Mouse (Mus musculus) T-helper 1 cell (primary cell): ENCODE data around the gene Wfikkn2.

ENCODE experiments used
- in situ Hi-C: fragments of 300-600 bp; cut with MboI, MseI; formaldehyde crosslinking; loops from one replicate; pipeline ENCODE4 v1.15.1; 2025; ENCODE audit warnings: high pct_unique_total_duplicates

The Wfikkn2 gene

DNA sequence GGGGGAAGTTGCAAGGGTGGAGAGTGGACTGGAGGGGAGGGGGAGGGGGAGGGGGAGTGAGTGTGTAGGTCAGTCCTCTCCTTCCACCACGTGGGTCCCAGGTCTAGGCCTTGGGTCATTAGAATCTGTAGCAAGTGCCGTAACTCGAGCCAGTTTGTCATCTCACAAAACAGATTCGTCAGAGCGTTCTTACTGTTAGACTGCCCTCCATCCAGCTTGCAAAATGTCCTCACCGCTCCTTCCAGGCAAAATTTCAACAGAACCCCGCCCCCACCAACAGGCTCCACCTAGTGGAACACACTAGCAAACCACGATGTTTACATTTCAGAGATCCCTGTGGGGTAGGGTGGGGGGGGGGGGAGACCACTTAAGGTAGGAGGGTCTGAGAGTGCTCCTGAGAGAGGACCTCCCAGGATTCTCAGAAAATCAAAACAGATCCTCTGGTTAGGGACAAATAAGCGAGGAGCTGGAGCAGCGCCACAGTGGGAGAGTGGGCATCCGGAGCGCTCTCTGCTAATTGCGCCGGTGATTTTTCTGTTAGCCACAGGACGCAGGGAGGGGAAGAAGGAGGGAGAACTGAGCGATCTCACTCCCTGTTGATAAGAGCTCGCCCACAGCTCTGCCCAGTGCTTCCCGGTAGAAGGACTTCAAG is 19.5 kb upstream of the Wfikkn2 start:
- in situ Hi-C loops: no loop called here

DNA sequence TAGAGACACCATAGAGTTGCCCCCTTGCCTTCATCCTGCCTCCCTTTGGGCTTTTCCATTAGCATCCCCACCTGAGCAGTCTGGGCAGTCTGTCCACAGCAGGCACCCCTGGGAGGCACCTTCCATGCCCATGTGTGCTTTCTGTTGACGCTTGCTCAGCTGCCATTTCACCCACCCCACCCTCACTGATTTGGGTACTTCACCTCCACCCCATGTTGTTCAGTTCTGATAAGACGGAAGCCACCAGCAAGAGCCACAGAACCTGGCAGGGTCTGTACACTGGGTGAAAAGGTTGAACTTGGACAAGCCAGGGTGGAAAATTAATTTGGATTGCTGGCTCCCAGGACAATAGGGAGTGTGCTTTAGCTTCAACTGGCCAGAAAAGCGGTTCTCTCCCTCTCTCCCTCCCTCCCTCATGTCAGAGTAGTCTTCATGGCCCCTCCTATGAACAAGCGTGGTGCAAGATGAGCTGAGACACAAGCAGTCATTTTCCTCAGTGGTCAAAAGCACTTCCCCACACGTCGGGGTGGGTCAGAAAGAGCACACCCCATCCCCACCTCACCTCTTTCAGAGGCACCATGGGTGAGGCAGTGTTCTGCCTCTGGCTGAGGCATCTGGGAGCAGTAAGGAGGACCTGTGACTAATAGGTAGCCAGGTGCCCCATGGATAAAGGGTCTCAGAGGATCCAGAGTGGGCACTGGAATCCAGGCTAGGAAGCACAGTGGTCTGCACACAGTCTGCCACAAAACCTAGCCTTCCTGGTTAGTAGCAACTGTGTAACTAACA is 16.0 kb upstream of the Wfikkn2 start:
- in situ Hi-C loops: no loop called here

DNA sequence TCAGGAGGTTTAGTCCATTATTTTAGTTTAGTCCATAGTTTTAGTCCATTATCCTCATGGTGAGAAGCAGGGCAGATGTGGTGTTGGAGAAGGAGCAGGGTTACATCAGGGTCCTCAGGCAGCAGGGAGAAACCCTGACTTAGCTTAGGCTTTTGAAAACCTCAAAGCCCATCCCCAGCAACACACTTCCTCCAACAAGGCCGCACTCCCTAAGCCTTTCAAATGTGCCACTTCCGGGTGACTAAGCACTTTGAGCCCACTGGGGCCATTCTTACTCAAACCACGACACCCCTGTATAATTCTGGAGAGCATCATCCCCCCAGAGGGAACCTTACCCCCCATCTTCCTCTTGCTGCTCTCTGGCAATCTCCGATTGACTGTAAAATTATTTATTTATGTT is 14.0 kb upstream of the Wfikkn2 start:
- in situ Hi-C loops: no loop called here

DNA sequence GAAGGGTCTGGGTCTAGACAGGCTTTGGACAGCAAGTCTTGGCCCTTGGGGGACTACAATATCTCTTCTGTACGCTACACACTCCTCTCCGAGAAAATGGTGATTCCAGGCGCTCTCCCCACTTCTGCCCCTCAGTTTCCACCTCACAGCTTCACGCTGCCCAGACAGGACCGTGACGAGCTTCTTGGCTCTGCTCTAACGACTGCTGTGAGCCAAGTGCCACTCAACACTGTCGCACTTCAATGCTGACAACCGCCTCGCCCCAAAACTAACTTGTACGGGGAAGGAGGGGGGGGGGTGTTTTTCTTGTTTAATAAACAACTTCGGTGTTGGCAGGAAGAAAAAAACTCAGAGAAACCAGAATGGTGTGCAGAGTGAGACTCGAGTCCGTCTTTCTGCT is 12.2 kb upstream of the Wfikkn2 start:
- in situ Hi-C loops: no loop called here

DNA sequence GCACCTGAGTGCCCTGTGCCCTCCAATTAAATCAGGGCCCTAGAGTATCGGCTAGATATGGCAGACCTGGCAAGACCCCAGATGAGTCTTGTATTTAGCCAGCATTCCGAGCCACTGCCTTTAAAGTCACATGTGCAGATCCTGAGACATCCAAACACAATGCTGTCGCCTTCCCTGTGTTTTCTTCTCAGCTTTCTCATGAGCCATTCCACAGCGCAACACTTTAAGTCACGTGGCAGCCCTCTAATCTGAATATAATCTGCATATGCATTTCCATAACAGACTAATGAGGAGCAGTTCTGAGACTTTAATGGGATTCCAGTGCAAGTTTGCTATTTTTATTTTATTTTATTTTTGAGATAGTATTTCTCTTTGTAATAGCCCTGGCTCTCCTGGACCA is 9.9 kb upstream of the Wfikkn2 start:
- in situ Hi-C loops: no loop called here

DNA sequence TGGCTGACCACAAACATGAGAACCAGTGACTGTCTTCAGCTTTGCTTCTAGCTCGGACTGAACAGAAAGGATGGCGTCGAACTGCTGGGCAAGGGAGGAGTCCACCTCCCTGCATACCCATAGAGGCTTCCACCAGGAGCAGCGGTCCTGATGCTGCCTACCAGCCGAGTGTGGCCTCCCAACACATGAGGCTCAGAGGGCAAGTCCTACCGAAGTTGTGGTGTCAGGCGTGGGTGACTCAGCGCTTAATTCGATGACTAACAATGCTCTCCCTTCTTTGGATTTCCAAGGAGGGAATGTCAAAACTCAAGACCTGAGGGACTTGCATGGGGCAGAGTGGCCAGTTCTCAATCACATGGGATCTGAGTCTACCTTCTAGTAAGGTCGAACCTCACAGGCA is 7.9 kb upstream of the Wfikkn2 start:
- in situ Hi-C loops: no loop called here

DNA sequence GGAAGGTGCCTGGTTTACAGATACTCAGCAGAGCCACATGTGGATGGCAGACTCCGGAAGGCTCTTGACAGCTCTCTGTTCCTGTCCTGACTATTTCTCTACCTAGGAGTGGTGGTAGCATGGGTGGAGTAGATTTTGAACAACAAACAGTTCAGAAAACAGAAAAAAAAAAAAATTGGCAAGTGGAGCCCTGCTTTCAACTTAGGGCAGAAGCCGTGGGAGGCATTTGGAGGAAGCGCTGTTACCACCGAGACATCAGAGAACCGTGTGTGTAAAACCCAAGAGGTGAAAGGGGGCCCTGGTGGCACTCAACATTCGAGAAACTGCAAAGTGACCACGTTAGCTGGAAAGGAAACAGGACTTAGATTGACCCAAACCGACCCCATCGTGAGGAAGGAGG is 7.4 kb upstream of the Wfikkn2 start:
- in situ Hi-C loops: no loop called here

DNA sequence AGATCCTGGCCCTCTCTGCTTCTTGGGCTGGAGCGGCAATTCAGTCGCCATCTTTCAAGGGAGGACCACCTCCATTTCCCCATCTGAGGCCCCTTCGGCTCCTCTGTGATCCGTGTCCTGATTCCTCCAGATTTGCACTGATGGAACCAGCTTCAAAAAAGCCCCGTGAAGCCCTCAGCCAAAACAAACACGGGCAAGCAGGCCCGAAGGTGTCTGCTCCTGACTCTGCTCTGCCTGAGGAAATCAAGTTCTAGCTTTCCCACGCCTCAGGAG is 920 bp upstream of the Wfikkn2 start:
- in situ Hi-C loops: no loop called here

DNA sequence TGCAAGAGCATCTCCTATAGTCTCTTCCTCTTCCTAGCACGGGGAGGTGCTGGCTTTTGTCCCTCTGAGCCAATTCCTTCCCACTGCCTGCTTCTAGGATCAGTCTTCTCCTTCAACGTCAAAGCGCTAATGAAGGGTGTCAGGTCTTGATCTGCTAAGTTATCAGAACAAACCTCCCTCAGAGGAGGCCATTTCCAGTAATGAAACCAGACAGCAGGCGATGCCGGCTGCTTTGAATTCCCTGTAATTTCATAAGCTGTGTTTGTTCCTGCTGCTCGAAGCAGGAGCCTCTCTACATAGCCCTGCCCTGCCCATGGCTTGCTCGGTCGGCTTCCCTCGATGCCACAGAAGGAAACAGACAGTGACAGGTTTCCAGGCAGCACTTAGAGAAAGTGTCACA is 1.4 kb downstream of the Wfikkn2 start:
- in situ Hi-C loops: no loop called here

DNA sequence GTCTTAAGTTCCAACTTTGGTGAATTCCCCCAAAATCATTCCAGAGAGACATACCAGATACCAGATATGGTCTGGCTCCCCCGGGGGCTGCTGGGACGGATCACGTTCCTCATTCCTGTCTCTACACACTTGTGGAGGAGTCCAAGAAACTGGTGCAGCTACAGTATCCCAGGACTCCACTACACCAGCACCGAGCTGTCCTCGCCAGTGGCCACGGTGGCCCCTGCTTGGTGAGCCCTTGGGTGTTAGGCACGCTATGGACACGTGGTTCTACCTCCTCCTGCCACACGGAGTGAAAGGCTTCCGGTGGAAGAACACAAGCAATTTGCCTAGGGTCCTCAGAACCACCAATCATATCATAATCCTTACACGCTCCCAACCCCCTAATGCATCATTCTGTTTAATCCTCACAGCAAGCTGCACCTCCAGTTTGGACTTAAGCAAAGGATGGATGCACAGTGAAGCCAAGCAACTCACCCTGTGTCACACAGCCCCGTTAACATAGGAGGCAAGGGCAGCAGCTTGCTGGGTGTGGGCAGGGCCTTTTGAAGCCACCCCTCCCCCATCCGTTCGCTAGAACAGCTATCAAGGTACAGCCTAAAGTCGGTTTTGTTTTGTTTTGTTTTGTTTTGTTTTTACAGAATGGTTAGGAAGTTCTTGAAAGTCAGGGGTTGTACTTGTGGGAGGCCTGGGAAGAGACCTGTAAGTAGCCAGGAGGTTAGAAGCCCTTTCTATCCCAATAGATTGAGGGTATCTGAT is 2.2 kb downstream of the Wfikkn2 start:
- in situ Hi-C loops: no loop called here

DNA sequence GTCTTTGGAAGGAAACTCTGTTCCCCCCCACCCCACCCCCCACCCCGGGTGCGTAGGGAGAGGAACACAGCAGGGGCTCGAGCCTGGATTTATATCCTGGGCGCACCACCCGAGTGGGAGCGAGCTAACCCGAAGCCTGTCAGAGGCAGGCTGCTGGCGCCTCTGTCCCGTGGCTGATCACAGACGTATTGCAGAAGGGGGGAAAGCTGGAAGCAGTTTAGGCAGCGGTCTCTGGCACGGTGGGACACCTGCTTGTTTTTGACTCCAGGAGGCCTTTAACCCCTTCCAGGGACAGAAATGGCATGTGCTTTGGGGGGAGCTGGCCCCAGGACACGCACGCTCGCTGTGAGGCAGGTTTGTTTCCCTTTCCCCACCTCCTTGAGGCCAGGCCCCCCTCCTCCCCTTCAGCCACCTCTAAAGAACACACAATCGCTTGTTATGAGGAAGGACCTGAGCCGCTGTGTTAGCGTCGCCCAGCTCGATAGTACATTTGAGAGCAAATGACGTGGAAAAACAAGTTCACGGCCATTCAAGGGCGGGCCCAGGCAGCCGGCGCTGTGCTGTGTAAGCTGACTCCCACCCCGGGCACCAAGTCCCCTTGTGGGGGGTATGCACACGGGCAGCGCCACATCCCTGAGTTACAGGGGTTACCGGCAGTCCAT is 2.9 kb downstream of the Wfikkn2 start:
- in situ Hi-C loops: no loop called here

DNA sequence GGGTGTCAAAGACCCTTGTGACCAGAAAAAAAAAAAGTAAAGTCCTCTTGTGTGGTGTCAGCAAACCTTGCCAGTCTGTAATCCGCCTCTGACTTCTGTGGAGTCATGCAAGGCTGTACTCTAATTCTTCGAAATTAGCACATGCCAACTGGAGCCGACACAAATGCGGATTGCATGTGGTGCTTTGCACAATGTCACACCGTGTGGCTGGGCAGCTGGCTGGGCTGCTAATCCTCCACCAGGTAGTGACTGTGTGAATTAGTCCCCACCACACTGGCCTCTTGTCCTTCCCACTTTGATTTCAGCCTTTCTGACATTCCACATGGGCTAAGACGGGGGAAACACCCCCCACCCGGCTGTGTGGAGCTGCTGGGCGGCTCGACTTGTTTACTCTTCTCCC is 6.1 kb downstream of the Wfikkn2 start:
- in situ Hi-C loops: loop anchor here (5.0 kb wide), 1 partner anchor 33 kb away; no protein-coding TSS in a partner anchor

DNA sequence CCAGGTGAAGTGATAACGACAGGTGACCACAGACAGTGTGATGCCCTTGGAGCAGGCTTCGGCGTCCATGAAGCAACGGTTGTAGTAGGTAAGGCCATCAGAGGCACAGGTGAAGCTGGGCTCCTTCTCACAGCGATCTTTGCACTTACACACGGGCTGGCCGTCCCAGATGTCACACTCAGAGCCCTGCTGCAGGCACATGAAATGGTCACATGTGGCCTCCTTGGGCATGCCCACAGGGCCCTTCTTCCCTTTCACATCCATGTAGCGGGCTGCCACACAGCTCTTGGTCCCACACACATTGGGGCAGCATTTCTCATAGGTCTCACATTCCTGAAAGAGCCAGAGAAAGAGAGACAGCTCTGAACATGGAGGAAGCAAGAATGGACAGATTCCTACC is 7.0 kb downstream of the Wfikkn2 start:
- in situ Hi-C loops: loop anchor here (5.0 kb wide), 1 partner anchor 34 kb away; no protein-coding TSS in a partner anchor

DNA sequence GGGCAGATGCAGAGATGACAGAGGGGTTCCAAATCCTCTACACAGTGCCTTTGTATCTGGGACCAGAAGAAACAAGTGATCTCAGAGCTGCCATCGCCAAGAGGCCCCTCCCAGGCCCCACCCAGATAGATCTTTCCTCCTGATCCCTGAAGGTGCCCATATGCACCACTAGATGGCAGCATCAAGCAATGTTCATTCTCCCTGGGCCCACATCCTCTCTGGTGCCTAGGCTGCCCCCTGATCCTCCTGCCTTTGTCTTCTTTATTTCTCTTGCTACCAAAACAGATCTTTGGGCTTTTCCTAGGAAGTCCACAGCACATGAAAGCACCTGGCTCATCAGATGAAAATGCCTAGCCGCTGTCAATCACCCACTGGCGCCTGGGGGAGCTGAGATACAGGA is 9.7 kb downstream of the Wfikkn2 start:
- in situ Hi-C loops: loop anchor here (5.0 kb wide), 1 partner anchor 36 kb away; no protein-coding TSS in a partner anchor

DNA sequence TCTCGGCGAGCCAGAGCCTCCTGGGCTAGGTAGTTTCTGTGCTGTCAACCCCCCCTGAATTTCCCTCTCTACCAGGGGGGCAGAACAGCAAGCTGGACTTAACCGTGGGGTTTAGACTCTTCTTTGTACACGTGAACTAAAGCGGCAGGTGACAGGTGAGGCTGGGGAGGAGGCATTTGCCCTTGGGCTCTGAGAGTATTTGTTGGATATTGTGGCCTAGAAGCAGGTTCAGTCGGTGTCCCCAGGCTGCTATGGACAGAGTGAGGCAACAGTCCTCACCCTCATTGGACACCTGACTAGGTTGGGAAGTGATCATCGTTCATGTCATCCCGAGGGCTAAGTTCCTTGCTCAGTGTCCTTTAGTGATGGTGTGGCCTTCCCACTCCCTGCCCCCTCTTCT is 10.9 kb downstream of the Wfikkn2 start:
- in situ Hi-C loops: loop anchor here (5.0 kb wide), 1 partner anchor 37 kb away; no protein-coding TSS in a partner anchor

DNA sequence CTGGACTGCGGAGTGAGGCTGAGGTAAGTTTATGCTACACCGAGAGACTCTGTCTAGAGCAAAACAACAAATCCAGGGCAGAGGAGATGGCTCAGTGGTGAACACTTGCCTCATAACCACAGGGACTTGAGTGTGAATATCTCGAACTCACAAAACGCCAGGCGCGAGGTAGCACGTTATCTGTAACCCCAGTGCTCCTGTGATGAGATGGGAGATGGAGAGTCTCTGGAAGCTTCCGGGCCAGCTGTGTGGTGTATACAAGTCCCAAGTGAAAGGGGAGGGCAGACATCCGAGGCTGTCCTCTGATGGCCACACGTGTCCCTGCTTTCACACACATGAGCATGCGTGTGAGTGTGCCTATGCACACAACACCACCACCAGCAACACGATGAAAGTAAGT is 11.4 kb downstream of the Wfikkn2 start:
- in situ Hi-C loops: no loop called here

DNA sequence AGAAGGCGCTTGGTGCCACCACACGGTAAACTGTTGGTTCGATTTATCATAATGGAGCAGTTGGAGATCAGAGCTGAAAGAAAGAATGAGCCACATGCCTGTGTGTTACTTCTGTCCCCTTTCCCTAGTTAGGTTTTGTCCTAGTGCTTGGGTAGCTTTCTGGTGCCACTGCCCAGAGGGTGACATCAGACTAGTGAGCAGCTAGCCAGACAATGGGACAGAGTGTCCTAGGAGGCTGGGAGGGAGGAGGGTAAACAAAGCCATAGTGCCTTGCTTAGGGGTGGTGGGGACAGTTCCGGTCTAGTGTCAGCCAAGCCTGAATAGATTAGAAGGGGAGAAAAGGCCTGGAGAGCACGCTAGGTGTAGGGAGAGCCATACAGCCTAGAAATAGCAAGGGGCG is 12.4 kb downstream of the Wfikkn2 start:
- in situ Hi-C loops: no loop called here

DNA sequence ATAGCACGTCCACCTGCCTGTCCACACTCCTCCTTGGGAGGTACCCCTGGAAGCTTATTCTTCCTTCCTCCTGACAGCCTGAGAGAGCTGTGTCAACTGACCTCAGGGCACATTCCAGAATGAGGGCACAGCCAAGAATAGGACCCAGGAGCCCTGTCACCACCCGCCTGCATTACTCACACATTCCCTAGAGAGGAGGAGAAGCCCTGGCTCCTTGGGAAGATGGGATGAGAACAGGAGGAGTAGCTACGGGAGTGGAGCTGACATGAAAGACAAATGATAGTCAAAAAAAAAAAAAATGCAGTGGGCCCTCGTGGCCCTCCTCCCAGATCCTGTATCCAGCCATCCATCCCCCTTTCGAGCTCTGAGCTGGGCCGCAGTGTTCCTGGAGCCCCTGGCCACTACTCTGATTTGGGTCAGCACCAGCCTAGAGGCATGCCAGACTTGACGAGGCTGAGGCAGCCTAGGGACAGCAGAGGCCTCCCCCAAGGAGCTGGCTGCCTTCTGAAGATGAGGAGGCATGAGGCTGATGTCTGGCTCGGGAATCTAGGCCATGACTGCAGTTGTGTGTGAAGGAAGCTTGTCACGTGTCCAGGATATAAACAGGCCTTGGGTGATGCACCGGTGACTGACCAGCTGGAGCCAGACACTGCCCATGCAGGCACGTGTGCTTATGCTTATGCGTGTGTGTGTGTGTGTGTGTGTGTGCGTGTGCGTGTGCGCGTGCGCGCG is 13.8 kb downstream of the Wfikkn2 start:
- in situ Hi-C loops: no loop called here

DNA sequence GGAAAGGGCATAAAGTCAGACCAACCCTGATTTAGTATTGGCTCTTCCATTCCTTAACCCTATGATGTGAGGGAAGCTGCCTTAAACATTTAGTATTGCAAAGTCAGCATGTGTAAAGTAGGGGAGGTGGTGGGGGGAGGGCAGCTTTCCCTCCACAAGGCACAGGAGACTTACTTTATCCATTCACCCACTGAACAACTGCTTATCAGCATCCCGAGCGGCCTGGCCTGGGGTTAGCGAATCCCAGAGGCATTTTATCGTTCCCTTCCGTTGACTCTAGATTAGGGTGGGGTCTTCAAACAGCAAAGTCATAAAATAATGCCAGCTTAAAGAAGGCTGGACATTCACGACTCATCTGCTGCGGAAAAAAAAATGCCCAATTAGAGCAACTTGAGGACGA is 15.6 kb downstream of the Wfikkn2 start:
- in situ Hi-C loops: no loop called here

DNA sequence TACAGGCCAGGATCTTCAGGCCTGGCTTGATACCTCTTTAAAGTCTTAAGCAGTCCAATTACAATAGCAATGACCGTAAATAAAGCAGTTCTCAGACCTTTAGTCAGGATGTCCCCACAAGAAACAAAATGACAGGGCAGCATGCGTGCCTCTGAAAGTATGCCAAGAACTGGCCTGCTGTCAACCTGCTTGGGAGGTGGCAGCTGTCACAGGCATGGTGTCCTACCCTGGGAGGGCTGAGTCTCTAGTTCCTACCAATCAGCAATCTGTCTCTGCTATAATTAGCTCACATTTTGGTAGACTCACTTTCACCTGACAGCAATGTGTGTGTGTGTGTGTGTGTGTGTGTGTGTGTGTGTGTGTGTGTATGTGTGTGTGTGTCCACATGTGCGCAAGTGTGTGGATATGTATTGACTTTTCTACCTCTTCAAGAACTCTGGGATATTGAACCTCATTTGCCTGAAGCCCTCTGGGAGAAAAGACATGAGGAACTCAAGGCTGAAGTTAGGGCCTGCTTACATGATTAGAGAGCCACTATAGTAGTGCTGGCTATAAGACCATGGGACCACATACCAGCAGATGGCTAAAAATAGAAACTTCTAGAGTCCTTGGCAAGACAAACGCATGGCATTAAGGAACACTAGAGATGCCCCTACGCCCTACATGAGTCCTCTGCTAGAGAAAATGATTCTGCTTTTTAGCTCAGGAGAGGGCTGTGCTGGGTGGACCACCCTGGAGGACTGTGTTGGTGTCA is 16.4 kb downstream of the Wfikkn2 start:
- in situ Hi-C loops: no loop called here

DNA sequence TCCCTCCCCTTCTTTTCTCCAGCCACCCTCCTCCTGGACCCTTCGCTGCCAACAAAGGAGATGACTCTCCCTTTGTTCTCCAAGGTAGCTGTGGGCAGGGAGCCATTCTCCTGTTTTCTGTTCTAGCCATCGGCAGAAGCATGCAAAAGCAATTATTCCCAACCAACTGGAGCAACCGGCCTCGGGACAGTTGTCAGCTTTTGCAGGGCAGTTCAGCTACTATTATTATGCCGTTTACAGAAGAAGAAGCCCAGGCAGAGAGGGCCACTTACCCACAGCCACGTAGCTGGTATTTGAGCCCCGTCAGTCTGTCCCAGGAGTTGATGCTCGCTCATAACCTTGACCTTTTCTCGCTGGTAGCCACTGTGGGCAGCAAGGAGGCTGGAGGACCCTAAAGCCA is 17.4 kb downstream of the Wfikkn2 start:
- in situ Hi-C loops: no loop called here
